Mouse (Mus musculus) hindbrain, postnatal 0 days (tissue): ENCODE results near the gene Zfp821. TPM values are rescaled to one million over a fixed set of nuclear protein-coding genes. Genes with fewer than 3 reads are reported as not detected.
A peak's percentile ranks its signal among the peaks of the same experiment; 100 is the strongest.

Source experiments
- ATAC-seq: fragments of 200-750 bp; cut with Nextera tagmentation; 2 replicates; pipeline ENCODE4 v1.8.0; 2017; ENCODE audit warnings: mild to moderate bottlenecking, moderate TSS enrichment, moderate library complexity
- DNase-seq: peaks from one replicate; pipeline ENCODE4 v3.0.0-alpha.2; 2015; ENCODE audit warnings: low spot score
- H3K27ac ChIP-seq: fragments of 300-500 bp; sonication (generic); 2 replicates; pipeline ENCODE4 v1.5.1; 2014; ENCODE audit warnings: mild to moderate bottlenecking
- H3K27me3 ChIP-seq: fragments of 300-500 bp; sonication (generic); 2 replicates; pipeline ENCODE4 v1.6.1; 2014; ENCODE audit warnings: low read length, mixed read lengths; ENCODE audit not compliant: insufficient read depth
- H3K36me3 ChIP-seq: fragments of 300-500 bp; sonication (generic); 2 replicates; pipeline ENCODE4 v1.6.1; 2014; ENCODE audit warnings: low read length, mixed read lengths; ENCODE audit not compliant: insufficient read depth
- H3K4me1 ChIP-seq: fragments of 300-500 bp; sonication (generic); 2 replicates; pipeline ENCODE4 v1.6.1; 2014; ENCODE audit warnings: antibody characterized with exemption, low read length, mixed read lengths; ENCODE audit not compliant: insufficient read depth
- H3K4me2 ChIP-seq: fragments of 300-500 bp; sonication (generic); 2 replicates; pipeline ENCODE4 v1.6.1; 2014; ENCODE audit warnings: low read depth, mild to moderate bottlenecking, low read length, moderate library complexity, mixed read lengths
- H3K4me3 ChIP-seq: fragments of 300-500 bp; sonication (generic); 2 replicates; pipeline ENCODE4 v1.5.1; 2014; ENCODE audit warnings: low read length
- H3K9ac ChIP-seq: fragments of 300-500 bp; sonication (generic); replicated peaks from 2 replicates; pipeline ENCODE4 v1.6.1; 2014; ENCODE audit warnings: mild to moderate bottlenecking, low read length, moderate library complexity, mixed read lengths
- H3K9me3 ChIP-seq: fragments of 300-500 bp; sonication (generic); 2 replicates; pipeline ENCODE4 v1.6.1; 2016; ENCODE audit warnings: low read length, mixed read lengths
- CTCF ChIP-seq: IDR thresholded peaks from 2 replicates; pipeline ENCODE4 v1.5.1; 2016; ENCODE audit warnings: antibody characterized with exemption, control low read depth, low read depth
- WGBS: fragments of 180-500 bp; shearing (Covaris S2); extraction: QIAGEN DNeasy Blood & Tissue Kit; methylation state at CpG from one replicate; pipeline ENCODE4 v1.1.7; 2014; 5-methylcytosine and 5-hydroxymethylcytosine counted together
- polyA plus RNA-seq: library from polyadenylated mRNA; unstranded; fragments of >200 nt; fragmentation: Nextera tagmentation; extraction: Ambion mirVana; gene quantifications from 2 replicates; pipeline ENCODE4 v1.2.1, GENCODE M21; 2015
- total RNA-seq: library from RNA; depleted of rRNA; stranded (reverse); fragments of >200 nt; gene quantifications from 2 replicates; pipeline ENCODE4 v1.2.3, GENCODE M21; 2014

The Zfp821 gene
- total and polyA plus RNA-seq, 2 experiments from 2014 or later = 50.3 to 56.2 TPM

GRCm38 (mm10) chr8:109693146-109693900 is 12.0 kb upstream of the Zfp821 start, which contains the start of gene Ist1:
Gene Ist1, minus strand, starts transcription at chr8:109693260.
- Histone ChIP-seq H3K4me2 (peak within 1 kb of the TSS; percentile 56), H3K4me3 (peak within 1 kb of the TSS; percentile 100), H3K9ac (peak within 1 kb of the TSS; percentile 98), H3K4me1 (peaks cover 18% of the 10 kb centered on the region), H3K36me3 (no peaks in the 10 kb centered on the region), H3K27me3 (no peaks in the 10 kb centered on the region), H3K27ac (peak within 1 kb of the TSS; percentile 88), H3K9me3 (no peaks in the 10 kb centered on the region)
- no peak; the same call in 1 of the 2 replicates for TF ChIP-seq CTCF
- peak; percentile 99 for ATAC-seq
- peak; percentile 100 for DNase-seq
- under 1% methylated on average over 57 of the region's 57 CpGs for WGBS

- ATAC-seq = no peak
- Histone ChIP-seq H3K36me3 (no peaks in the 10 kb centered on the region), H3K9me3 (no peaks in the 10 kb centered on the region), H3K4me1 (peaks cover 18% of the 10 kb centered on the region), H3K27me3 (no peaks in the 10 kb centered on the region), H3K9ac (peak overlapping the region; percentile 98), H3K4me2 (peak overlapping the region; percentile 56), H3K27ac (no peak overlapping the region), H3K4me3 (peak overlapping the region; percentile 100; the same call in 1 of the 2 replicates)
- no peak for TF ChIP-seq CTCF
- 52% methylated on average over 6 of the region's 6 CpGs for WGBS
- DNase-seq = no peak
Measured at GRCm38 (mm10) chr8:109694154-109694553, 11.2 kb upstream of the Zfp821 start.

GRCm38 (mm10) chr8:109697754-109698153 is 7.6 kb upstream of the Zfp821 start:
- Histone ChIP-seq H3K4me2 (no peak overlapping the region), H3K9ac (no peak overlapping the region), H3K27me3 (no peaks in the 10 kb centered on the region), H3K4me1 (peaks cover 6% of the 10 kb centered on the region; the same call in 1 of the 2 replicates), H3K9me3 (no peaks in the 10 kb centered on the region), H3K36me3 (no peaks in the 10 kb centered on the region), H3K4me3 (no peak overlapping the region), H3K27ac (no peak overlapping the region)
- DNase-seq = no peak
- WGBS = 75% methylated on average over 1 of the region's 1 CpGs
- no peak for TF ChIP-seq CTCF
- no peak for ATAC-seq

- H3K27me3 ChIP-seq = no peaks in the 10 kb centered on the region
Measured at GRCm38 (mm10) chr8:109698477-109698876, 6.9 kb upstream of the Zfp821 start.

GRCm38 (mm10) chr8:109704565-109705319 is 604 bp upstream of the Zfp821 start:
- no peak for TF ChIP-seq CTCF
- Histone ChIP-seq H3K27ac (peak overlapping the region; percentile 97), H3K4me2 (peak overlapping the region; percentile 89), H3K27me3 (no peaks in the 10 kb centered on the region), H3K9ac (peak overlapping the region; percentile 100), H3K36me3 (peaks cover 11% of the 10 kb centered on the region), H3K4me3 (peak overlapping the region; percentile 96), H3K4me1 (peaks cover 14% of the 10 kb centered on the region; the same call in 1 of the 2 replicates), H3K9me3 (no peaks in the 10 kb centered on the region)
- DNase-seq = no peak
- ATAC-seq = no peak
- WGBS = 13% methylated on average over 24 of the region's 24 CpGs

More at GRCm38 (mm10) chr8:109698477-109698876, 6.9 kb upstream of the Zfp821 start:
- Histone ChIP-seq H3K4me1 (peaks cover 6% of the 10 kb centered on the region; the same call in 1 of the 2 replicates), H3K4me2 (no peak overlapping the region), H3K36me3 (no peaks in the 10 kb centered on the region), H3K27ac (no peak overlapping the region), H3K9me3 (no peaks in the 10 kb centered on the region), H3K4me3 (no peak overlapping the region), H3K9ac (no peak overlapping the region)
- WGBS = 79% methylated on average over 3 of the region's 3 CpGs
- DNase-seq (no peak), ATAC-seq (no peak)
- TF ChIP-seq CTCF = no peak

- 1% methylated on average over 30 of the region's 30 CpGs for WGBS
- H3K4me1 ChIP-seq = peaks cover 14% of the 10 kb centered on the region; the same call in 1 of the 2 replicates
- TF ChIP-seq CTCF = no peak
- H3K4me3 ChIP-seq = peak overlapping the region; percentile 96
- no peaks in the 10 kb centered on the region for H3K9me3 ChIP-seq
- DNase-seq (peak; percentile 32), ATAC-seq (peak; percentile 50)
- no peaks in the 10 kb centered on the region for H3K27me3 ChIP-seq
- H3K36me3 ChIP-seq = peaks cover 25% of the 10 kb centered on the region
- H3K9ac ChIP-seq = peak overlapping the region; percentile 100
- H3K4me2 ChIP-seq = peak overlapping the region; percentile 89
- H3K27ac ChIP-seq = peak overlapping the region; percentile 97
Measured at GRCm38 (mm10) chr8:109706076-109706873, 929 bp downstream of the Zfp821 start.
